Mouse (Mus musculus) heart, embryonic 13.5 days (tissue): Measurements from ENCODE around the gene Zfp780b. TPM values are rescaled to one million over a fixed set of nuclear protein-coding genes. Genes with fewer than 3 reads are reported as not detected.
"Not testable (repeated sequence)": the region's sequence is repeated elsewhere in the genome, so short reads cannot be mapped to it uniquely, and the experiment has no call there.

Source experiments
- ATAC-seq: fragments of 200-750 bp; cut with Nextera tagmentation; 2 replicates; pipeline ENCODE4 v1.8.0; 2017; ENCODE audit warnings: moderate TSS enrichment; ENCODE audit not compliant: insufficient number of reproducible peaks, low FRiP score, low TSS enrichment; ENCODE audit errors: extremely low read depth
- H3K27ac ChIP-seq: fragments of 300-500 bp; sonication (generic); replicated peaks from 2 replicates; pipeline ENCODE4 v1.5.1; 2015; ENCODE audit warnings: moderate library complexity, mild to moderate bottlenecking, inconsistent platforms
- H3K27me3 ChIP-seq: fragments of 300-500 bp; sonication (generic); replicated peaks from 2 replicates; pipeline ENCODE4 v1.6.1; 2015; ENCODE audit warnings: mild to moderate bottlenecking, inconsistent platforms
- H3K36me3 ChIP-seq: fragments of 300-500 bp; sonication (generic); 2 replicates; pipeline ENCODE4 v1.6.1; 2015; ENCODE audit warnings: mild to moderate bottlenecking, inconsistent platforms
- H3K4me1 ChIP-seq: fragments of 300-500 bp; sonication (generic); 2 replicates; pipeline ENCODE4 v1.6.1; 2015; ENCODE audit warnings: inconsistent platforms
- H3K4me2 ChIP-seq: fragments of 300-500 bp; sonication (generic); 2 replicates; pipeline ENCODE4 v1.6.1; 2015; ENCODE audit warnings: inconsistent platforms, mild to moderate bottlenecking, moderate library complexity
- H3K4me3 ChIP-seq: fragments of 300-500 bp; sonication (generic); 2 replicates; pipeline ENCODE4 v1.5.1; 2015; ENCODE audit warnings: moderate library complexity, mild to moderate bottlenecking, inconsistent platforms
- H3K9ac ChIP-seq: fragments of 300-500 bp; sonication (generic); 2 replicates; pipeline ENCODE4 v1.6.1; 2015; ENCODE audit warnings: inconsistent platforms, mild to moderate bottlenecking, moderate library complexity
- H3K9me3 ChIP-seq: fragments of 300-500 bp; sonication (generic); 2 replicates; pipeline ENCODE4 v1.6.1; 2016; ENCODE audit warnings: inconsistent platforms
- WGBS: fragments of 180-500 bp; shearing (Covaris S2); methylation state at CpG from one replicate; pipeline ENCODE4 v1.1.7; 2015; ENCODE audit warnings: mixed read lengths; 5-methylcytosine and 5-hydroxymethylcytosine counted together
- polyA plus RNA-seq: library from polyadenylated mRNA; unstranded; fragments of >200 nt; fragmentation: Nextera tagmentation; extraction: Ambion mirVana; gene quantifications from 2 replicates; pipeline ENCODE4 v1.2.1, GENCODE M21; 2015

The Zfp780b gene
- polyA plus RNA-seq, 1 experiment from 2014 or later: 13.1 TPM

DNA sequence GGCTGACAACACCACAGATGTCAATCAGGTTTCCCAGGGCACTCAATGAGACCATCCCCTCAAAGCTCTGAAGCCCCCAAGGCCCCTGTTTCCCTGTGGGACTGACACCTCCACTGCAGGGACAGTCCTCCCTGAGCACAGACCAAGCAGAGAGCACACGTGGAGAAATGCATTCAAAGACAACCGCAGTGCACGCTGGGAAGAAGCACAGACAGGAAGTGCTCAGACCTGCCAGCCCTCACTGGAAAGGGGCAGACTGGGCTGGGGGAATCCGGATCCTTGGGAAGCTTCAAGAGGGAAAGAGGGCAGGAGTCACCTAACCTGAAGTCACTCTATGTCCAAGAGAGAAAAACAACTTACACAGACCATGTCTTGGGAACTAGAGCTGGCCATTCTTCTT, 51.9 kb downstream of the Zfp780b start:
- peaks cover 23% of the 10 kb centered on the region for H3K36me3 ChIP-seq
- H3K4me1 ChIP-seq, H3K4me2 ChIP-seq, H3K9ac ChIP-seq, H3K27me3 ChIP-seq, H3K27ac ChIP-seq, ATAC-seq, H3K4me3 ChIP-seq, H3K9me3 ChIP-seq: not testable (repeated sequence)
- 54% methylated on average over 4 of the region's 4 CpGs for WGBS

DNA sequence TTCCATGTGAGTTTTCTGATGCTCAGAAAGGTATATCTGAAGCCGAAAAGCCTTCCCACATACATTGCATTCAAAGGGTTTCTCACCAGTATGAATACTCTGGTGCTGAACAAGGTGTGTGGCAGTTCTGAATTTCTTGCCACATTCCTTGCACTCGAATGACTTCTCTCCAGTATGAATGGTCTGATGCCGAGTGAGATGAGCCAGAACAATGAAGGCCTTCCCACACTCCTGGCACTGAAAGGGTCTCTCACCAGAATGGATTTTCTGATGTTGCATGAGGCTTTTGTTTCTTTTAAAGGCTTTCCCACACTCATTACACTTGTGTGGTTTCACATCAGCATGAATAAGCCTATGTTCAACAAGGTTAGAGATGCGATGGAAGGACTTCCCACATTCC, 68.0 kb downstream of the Zfp780b start:
- not testable (repeated sequence) for H3K4me3 ChIP-seq, ATAC-seq, H3K27me3 ChIP-seq, H3K4me1 ChIP-seq, H3K27ac ChIP-seq, H3K4me2 ChIP-seq, H3K9ac ChIP-seq, H3K9me3 ChIP-seq
- WGBS: 84% methylated on average over 4 of the region's 4 CpGs
- H3K36me3 ChIP-seq: peaks cover 61% of the 10 kb centered on the region

Other genes starting within 250 kb of the Zfp780b start
- gene Zfp60, start 247.8 kb downstream of the Zfp780b start, polyA plus RNA-seq: 19.5 and 20.1 TPM in 2 replicates
- 1.0 and 1.1 TPM in 2 replicates for gene Zfp626, start 172.0 kb downstream of the Zfp780b start, polyA plus RNA-seq
- 4.5 and 5.6 TPM in 2 replicates for gene Zfp59, start 140.6 kb downstream of the Zfp780b start, polyA plus RNA-seq
- 3.5 and 3.8 TPM in 2 replicates for gene Zfp607a, start 121.6 kb downstream of the Zfp780b start, polyA plus RNA-seq
- 5.5 and 6.9 TPM in 2 replicates for gene Zfp974, start 49.7 kb downstream of the Zfp780b start, polyA plus RNA-seq
- gene Zfp850, start 34.9 kb upstream of the Zfp780b start, polyA plus RNA-seq: 1.7 and 2.7 TPM in 2 replicates
- 232 and 244 TPM in 2 replicates for gene Psmc4, start 70.9 kb upstream of the Zfp780b start, polyA plus RNA-seq
- 0.11 TPM in 1 of 2 replicates, not detected in the other for gene Fcgbp, start 92.1 kb upstream of the Zfp780b start, polyA plus RNA-seq
- gene 9530053A07Rik, start 150.3 kb upstream of the Zfp780b start, polyA plus RNA-seq: 0.05 TPM in 1 of 2 replicates, not detected in the other
- 81.3 and 86.7 TPM in 2 replicates for gene Fbl, start 190.5 kb upstream of the Zfp780b start, polyA plus RNA-seq
- 8.8 and 9.0 TPM in 2 replicates for gene Dyrk1b, start 200.3 kb upstream of the Zfp780b start, polyA plus RNA-seq